Mouse (Mus musculus) adrenal gland, adult 2 months (tissue): ENCODE data around the gene Btbd3. TPM values are rescaled to one million over a fixed set of nuclear protein-coding genes. Genes with fewer than 3 reads are reported as not detected.
"Not testable (repeated sequence)": the region's sequence is repeated elsewhere in the genome, so short reads cannot be mapped to it uniquely, and the experiment has no call there.

Experiments
- DNase-seq: peaks from one replicate; pipeline ENCODE4 v3.0.0; 2021
- polyA plus RNA-seq: library from polyadenylated mRNA; depleted of rRNA; stranded (reverse); fragments of >200 nt; gene quantifications from 2 replicates; pipeline ENCODE4 v1.2.3, GENCODE M21; 2012
- total RNA-seq, 2 experiments: library from RNA; stranded (reverse); gene quantifications; 2 replicates each; pipeline ENCODE4 v1.2.3; 2021

The Btbd3 gene
- total and polyA plus RNA-seq, 3 experiments: 4.5 to 19.7 (median 18.3) TPM

DNA sequence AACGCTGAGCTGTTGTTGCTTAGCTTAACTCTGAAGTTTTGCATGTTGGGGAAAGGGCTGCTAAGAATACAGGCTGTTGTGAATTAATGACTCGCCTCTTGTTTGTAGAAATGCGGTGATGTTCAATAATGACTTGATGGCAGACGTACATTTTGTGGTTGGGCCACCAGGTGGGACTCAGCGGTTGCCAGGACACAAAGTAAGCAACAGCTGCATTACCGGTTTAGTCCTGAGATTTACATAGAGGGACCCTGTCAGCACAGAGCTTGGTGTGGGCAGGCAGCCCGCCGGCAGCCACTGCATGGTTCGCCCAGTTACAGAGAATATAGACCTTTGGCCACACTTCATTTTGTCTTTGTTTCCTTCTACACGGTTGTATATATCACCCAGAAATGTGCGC is 23.3 kb downstream of the Btbd3 start:
- no peak for DNase-seq

DNA sequence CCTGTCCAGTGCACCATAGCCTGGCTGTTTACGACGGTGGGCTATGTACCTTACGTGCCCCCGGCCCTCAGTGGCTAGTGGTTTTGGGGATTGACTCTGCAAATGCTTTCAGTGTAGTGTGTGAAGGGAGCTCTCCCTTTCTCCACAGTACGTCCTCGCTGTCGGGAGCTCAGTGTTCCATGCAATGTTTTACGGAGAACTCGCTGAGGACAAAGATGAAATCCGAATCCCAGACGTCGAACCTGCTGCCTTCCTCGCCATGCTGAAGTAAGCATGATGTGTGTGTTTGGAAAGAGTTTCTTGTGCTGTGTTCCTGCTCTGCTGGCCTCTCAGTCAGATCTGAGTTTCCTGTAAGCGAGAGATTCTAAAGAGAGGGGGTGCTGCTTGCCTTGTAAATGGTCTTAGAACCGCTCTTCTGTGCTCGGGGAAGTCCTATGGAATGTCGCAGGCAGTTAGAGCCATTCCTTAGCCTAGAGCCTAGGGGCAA is 23.9 kb downstream of the Btbd3 start:
- DNase-seq: no peak

DNA sequence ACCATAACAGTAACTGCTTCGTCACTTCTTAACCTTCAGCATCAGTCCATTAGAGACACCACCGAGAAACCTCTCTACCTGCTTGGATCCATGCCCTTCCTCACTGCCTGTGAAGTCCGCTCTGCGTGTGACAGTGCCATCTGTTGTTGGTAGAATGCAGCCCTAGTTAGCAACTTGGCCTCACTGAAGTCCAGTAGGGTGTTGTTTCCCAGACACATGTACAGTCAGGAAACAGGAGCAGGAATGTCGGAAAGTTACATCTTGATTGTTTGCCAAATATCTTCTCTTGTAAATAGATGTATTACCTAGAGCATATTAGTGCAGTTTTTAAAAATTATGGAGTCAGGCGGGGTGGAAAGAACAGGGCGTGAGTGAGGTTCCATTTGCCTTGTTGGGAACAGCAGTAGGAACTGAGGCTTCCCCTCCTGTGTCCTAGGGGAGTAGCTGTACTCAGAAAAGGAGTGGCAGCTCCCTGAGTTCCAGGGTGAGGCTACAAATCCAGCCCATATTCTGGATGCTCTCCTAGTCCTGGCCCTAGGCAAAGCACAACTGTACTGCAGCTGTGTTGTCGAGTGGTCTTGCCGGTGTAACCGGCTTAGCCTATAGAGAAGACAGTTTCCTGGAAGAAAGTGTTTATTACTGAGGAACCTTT is 25.3 kb downstream of the Btbd3 start:
- DNase-seq: no peak

DNA sequence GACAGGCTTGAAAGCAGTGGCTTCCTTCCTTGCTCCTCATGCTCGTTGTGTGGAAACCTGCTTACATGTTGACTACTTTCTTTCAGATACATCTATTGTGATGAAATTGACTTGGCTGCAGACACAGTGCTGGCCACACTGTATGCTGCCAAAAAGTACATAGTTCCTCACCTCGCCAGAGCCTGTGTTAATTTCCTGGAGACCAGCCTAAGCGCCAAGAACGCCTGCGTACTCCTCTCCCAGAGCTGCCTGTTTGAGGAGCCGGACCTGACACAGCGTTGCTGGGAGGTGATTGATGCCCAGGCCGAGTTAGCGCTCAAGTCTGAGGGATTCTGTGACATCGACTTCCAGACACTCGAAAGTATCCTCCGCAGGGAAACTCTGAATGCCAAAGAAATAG is 27.0 kb downstream of the Btbd3 start:
- no peak for DNase-seq

DNA sequence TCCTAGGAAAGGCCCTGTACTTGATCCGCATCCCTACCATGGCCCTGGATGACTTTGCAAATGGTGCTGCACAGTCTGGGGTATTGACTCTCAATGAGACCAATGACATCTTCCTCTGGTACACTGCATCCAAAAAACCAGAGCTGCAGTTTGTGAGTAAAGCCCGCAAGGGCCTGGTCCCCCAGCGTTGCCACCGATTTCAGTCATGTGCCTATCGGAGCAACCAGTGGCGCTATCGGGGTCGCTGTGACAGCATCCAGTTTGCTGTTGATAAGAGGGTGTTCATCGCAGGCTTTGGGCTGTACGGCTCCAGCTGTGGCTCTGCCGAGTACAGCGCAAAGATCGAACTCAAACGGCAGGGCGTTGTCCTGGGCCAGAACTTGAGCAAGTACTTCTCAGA is 27.5 kb downstream of the Btbd3 start:
- no peak for DNase-seq

DNA sequence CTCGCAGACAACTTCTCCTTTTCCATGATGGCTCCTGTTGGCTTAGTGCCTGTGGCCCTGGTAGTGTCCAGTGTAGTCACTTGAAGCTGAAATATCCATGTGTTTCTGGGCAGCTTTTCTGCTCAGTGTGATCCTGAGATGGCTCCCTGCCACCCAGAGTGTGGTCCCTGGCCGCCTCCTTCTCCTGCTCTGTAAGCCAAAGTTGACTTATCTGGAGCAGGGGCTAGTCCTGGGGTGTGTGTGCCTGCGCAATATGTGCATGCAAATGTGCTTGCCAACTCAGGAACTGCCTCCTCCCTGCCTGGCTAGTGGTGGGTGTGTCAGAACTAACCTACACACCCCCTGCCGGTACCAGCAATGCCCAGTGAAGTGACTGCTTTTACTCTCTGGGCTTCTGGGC is 29.4 kb downstream of the Btbd3 start:
- DNase-seq: no peak

DNA sequence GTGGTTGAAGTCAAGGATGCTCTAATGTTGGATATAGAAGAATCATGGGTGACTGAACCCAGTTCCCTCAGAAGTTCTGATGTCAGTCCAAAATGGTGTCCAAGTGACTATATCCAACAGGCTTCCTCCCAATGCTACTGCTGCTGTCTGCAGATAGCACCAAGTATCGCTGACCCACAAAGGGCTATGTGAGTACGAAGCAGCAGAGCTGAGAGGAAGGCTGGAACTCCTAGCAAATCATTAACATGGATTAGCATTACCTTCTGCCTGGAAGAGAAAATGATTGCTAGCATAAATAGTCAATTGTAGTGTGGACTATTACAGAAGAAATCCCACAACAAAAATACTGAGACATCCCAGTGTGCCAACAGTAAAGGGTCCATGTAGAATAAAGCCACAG is 33.8 kb downstream of the Btbd3 start:
- no peak for DNase-seq

DNA sequence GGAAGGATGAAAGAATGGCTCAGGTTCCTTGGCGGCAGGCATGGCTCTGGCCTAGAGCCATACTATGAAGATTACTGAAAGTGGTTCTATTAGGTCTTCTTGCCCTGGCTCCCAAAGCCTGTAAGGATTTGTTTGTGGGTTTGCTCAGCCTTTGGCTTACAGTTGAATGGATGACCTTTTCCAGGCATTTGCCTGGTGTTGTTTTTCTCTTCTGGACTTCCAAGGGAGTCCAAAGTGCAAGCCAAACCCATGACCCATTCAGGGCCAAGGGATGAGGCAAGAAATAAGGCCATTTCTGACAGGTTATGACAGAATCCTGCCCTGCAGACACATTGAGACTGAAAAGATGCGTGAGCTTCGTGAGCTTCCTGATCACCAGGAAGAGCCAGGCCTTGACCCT is 37.9 kb downstream of the Btbd3 start:
- no peak for DNase-seq

DNA sequence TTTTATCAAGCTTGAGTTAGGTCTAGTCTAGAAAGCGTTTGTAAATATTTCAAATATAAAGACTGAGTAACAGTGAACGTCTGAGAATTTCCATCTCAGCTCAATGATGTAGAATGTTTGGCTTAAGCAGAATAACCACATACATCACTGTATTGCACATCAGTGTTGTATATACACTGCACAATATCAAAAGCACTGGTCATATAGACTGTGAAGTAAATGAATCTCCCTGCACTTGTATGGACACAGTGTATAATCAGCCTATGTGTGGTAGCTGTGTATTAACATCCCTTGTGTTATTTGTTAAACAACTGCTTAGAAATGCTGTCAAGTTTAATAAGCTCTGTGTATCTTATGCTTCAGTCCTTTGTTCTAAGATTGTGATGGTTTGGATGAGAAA is 49.9 kb downstream of the Btbd3 start:
- no peak for DNase-seq

DNA sequence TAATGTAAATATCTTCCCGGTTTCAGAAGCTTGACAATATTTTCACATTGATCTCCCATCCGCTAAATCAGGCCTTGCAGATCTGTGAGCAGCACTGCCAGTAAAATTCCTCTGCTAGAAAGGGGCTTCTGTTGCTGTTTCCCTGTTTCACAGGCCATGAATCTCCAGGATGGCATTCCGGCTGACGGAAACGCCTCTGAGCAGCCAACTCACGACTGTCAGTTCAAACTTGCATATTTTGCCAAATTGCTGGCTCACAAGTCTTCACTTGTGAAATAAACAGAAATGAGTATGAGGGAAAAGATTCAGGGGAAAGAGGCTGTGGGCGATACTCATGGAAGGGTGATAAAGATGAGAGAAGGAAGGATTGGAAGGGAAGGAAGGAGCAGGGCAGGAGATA is 59.3 kb downstream of the Btbd3 start:
- DNase-seq: no peak

DNA sequence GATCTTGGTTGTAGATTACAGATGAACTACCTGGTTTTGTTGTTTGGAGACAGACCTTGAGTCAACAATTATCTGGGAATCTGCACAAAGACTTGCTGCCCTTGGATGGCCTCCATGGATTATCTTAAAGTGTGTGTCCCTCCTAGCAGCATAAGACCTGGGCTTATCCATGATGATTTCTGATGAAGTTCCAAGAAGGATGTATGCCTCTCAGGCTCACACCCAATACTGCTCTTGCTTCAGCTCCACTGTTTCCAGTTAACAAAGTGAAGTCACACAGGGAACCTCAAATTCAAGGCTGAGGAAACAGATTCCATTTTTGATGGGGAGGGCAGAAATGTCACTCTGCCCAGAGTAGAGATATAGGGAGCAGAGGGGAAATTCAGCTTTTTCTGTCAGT is 64.0 kb downstream of the Btbd3 start:
- DNase-seq: no peak

DNA sequence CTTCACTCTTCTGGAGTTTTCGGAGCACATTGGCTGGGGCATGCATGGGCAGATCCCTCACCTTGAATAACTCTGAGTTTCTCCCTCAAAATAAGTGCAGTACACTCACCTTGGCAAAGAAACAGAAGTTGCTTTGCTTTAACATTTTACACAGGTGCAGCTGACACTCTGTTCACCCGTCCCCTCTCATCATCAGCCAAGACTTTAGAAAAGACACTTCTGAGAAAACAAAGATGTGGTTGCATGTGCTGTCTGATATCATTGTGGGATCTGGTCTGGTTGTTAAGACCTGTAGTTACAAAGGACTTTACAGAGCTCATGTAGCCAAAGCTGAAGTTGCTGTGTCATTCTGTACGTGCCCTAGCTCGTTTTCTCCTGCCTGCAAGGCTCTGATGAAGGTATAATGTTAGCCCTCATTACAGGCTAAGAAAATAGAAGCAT is 64.7 kb downstream of the Btbd3 start:
- no peak for DNase-seq

DNA sequence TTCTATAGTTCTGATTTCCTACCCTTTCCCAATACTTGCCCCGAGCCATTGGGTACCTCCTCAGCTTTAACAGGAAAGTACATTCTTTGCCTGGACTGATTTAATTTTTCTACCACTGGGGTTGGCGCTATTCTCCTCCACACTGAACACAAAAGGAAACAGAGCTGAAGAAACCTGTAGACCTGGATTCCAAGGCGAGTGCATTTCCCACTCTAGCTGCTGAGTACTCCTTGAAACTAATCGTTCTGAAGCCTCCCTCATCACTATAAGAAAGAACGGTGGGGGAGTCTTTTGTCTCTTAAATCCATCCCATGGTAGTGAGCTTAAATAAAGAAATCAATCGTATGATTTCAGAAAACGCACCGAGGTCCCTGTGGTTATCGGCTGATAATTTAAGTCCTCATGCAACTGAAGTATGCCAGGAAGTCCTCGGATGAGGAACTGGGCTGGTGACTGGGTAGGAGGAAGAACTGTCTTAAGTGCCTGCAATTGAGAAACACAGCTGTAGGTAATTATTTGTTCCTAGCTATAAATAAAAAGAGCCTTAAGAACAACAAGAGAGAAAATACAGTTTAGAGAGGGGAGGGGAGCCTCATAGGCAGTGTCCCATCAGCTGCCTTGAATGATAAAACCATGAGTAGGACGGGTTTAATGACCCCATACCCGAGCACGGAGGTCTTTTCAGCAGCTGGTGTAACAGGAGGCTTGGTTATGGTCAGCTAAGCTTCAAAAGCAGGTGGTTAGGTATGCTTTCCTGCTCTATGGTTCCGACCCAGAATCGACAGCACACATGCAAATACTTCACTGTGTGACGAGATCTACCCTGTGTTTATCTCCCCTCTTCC is 66.1 kb downstream of the Btbd3 start:
- no peak for DNase-seq

DNA sequence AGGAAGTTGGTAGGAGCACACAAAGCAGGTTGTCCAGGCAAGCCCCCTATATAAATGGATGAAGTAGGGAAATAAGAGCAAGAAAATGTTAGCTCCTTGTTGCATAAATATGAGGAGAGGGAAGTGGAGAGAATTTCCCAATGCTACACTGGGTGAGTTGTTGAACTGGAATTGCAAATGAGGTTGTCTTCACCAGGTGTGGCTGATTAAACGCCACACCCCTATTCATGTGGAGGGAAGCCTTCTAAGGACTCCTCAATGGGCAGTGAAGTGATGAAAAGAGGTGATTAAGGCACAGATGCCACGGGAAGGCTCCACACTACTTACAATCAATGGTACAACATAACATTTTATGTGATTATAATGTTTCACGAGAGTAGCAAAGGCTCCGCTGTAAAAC is 70.0 kb downstream of the Btbd3 start:
- no peak for DNase-seq

DNA sequence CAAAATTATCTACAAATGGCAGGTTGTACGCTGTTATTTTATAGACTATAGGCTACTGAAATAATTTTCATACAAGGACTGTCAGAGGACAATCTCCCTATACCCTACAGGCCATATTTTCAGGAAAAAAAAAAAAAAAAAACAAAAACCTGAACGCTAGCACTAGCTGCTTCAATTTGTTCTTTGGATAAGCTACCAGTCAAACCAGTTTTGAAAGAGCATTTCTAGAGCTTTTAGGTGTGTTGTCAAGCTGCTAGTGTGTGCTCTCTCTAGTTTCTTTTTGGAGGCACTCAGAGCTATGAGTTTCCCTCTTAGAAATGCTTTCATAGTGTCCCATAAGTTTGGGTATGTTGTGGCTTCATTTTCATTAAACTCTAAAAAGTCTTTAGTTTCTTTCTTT is 77.8 kb downstream of the Btbd3 start:
- DNase-seq: not testable (repeated sequence)

DNA sequence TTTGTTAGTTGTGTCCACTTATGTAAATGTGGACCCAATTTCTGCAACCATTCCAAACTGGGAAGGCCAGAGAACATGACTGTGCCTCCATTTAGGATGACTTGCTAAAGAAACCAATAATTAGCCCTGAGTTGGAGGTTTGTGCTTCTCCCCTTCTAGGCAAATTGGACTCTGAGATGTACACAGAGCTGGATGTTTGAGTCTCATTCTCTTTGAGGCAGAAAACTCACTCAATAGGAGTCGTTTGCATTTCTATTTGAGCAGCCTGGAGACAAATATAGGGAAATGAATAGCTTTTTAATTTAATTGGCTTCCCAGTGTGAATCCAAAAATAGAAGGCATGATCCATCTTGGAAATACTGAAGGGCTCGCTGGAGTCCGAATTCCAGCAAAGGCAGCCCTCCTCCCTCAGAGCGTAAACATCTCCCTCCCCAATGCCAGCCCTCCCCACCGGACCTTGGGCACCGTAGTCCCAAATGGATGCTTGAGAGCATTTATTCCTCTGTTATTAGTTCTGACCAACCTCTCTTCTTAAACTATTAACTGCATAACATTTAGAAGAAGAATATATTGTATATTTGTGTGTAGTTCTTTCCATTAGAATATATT is 81.6 kb downstream of the Btbd3 start:
- no peak for DNase-seq

DNA sequence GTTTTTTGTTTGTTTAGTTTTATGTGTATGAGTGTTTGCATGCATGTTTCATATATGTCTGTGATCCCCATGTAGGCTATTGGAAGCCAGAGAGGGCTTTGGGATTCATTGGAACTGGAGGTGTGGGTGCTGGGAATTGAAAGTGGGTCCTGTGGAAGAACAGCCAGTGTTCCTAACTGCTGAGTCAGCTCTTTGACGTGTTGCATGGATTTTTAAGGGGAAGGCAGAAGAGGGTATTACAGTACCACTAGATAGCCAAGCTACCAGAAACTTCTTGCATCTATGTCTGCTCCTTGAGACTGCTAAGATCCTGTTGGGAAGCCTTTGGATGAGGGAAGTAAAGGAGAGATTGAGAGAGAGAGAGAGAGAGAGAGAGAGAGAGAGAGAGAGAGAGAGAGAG is 82.2 kb downstream of the Btbd3 start:
- no peak for DNase-seq

DNA sequence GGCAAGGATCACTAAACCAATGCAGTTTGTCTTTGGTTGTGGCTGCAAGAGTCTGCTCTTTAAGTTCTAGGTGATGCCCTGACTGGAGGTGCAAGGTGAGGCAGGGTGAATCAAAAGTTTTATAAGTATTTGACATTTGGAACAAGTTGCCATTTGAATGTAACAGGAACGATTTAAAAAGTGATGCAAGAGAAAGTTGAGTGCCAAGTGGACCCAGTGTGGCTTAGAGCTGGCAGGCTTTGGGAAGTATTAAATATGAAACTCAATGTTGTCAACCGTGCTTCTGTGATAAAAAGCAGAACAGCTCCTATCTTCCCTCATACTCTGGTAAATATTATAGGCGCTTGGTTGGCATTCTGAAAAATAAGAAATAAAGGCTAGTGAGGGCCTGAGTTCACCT is 99.0 kb downstream of the Btbd3 start:
- DNase-seq: no peak

DNA sequence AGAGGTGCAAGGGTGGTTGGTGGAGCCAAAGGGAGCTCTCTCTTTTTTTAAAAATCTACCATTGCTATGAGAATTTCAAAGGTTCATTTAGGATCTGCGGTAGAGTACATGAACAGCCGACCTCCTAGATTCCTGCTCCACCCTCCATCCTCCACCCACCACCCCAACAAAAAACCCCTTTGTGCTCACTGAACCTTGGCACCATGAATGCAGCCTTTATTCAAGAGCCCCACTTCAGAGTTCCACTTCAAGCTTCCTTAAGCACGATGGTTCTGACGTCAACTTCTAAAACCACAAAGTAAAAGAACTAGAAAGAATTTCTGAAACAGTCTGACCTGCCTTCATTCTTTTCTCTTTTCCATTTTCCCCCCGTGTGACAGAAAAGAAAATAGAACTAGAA is 106.1 kb downstream of the Btbd3 start:
- no peak for DNase-seq

DNA sequence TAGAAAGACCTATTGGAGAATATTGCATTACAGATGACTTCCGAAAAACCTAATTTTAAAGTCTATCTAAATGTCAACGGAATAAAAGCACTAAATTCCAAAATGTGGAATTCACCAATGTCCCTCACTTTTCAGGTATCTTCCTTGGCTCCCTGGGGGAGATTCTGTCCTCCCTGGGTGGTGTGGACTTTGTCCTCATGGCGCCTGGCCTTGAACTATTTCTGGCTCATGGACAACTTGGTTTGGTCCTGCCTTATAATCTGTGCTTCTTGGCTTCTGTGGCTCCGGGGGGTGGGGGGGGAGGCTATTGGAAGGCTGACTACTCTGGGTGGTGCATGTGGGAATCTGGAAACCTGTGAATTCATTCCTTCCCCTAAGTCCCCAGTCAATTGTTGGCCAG is 109.0 kb downstream of the Btbd3 start:
- no peak for DNase-seq

DNA sequence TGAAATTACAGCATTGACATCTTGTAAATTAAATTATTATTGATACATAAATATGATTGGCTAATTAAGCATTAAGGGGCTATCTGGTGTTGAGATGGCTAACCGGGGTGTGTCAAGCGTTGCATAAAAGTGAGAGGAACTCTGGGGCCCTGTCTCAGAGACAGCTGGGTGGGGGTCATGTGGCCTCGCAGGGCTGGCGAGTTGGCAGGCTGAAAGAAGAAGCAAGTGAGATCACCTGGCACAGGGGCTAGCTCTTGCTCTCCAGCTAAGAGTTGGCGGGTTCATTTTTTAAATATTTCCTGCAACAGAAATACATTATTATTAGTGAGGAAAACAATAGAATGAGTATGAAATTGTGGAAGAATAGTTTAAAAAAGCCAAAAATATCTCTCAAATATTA is 118.2 kb downstream of the Btbd3 start:
- DNase-seq: no peak

DNA sequence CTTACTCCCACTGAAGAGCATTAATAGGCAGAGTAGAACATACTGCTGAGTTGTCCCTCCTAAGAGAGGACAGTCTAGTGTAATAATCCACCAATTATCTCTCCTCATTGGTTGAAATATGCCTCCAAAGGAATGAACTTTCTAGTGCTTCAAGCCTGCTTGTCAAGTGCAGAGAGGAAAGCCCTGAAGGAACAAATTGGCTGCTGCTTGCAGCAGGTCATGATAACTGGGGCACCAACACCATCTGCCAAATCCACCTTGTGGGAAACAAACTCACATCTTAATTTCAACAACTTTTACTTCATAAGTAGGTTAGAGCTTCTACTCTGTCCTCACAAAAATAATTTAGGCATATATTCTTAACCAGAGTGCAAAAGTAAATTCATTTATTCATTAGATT is 122.5 kb downstream of the Btbd3 start:
- no peak for DNase-seq

DNA sequence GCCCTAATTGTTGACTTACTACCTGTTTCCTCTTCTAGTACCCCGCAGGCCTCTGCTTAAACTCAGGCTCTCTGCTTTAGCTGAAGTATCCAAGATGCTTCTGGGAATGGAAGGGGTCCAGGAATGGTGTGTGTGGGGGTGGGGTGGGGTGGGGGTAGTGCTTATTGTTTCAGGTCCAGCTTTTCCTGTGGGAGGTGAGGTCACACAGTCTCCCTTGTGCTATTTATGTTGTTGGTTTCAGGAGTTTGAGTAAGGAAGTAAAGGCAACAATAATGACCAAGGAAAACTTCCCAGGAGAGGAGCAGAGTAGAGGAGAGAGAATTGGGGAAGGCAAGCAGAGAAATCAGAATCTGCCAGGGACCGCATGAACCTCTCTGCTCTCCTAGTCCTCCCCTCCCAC is 128.4 kb downstream of the Btbd3 start:
- DNase-seq: no peak
